Mouse (Mus musculus) lung, embryonic 16.5 days (tissue): ENCODE data around the gene Nudt3. TPM values are rescaled to one million over a fixed set of nuclear protein-coding genes. Genes with fewer than 3 reads are reported as not detected.

Source experiments
- ATAC-seq: fragments of 200-750 bp; cut with Nextera tagmentation; 2 replicates; pipeline ENCODE4 v1.8.0; 2017; ENCODE audit warnings: low read depth, mild to moderate bottlenecking, moderate library complexity
- H3K27ac ChIP-seq: fragments of 300-500 bp; sonication (generic); 2 replicates; pipeline ENCODE4 v1.5.1; 2014; ENCODE audit warnings: mild to moderate bottlenecking, control low read depth, low read length
- H3K27me3 ChIP-seq: fragments of 300-500 bp; sonication (generic); 2 replicates; pipeline ENCODE4 v1.6.1; 2014; ENCODE audit warnings: low read depth, low read length, mixed read lengths; ENCODE audit not compliant: control insufficient read depth, insufficient read depth
- H3K36me3 ChIP-seq: fragments of 300-500 bp; sonication (generic); 2 replicates; pipeline ENCODE4 v1.6.1; 2014; ENCODE audit warnings: low read length; ENCODE audit not compliant: control insufficient read depth, insufficient read depth
- H3K4me1 ChIP-seq: fragments of 300-500 bp; sonication (generic); replicated peaks from 2 replicates; pipeline ENCODE4 v1.6.1; 2014; ENCODE audit warnings: low read length, mixed read lengths; ENCODE audit not compliant: control insufficient read depth, insufficient read depth
- H3K4me2 ChIP-seq: fragments of 300-500 bp; sonication (generic); 2 replicates; pipeline ENCODE4 v1.6.1; 2014; ENCODE audit warnings: low read depth, low read length, control low read depth
- H3K4me3 ChIP-seq: fragments of 300-500 bp; sonication (generic); 2 replicates; pipeline ENCODE4 v1.5.1; 2014; ENCODE audit warnings: mild to moderate bottlenecking, low read length, control low read depth
- H3K9ac ChIP-seq: fragments of 300-500 bp; sonication (generic); 2 replicates; pipeline ENCODE4 v1.6.1; 2014; ENCODE audit warnings: low read length, control low read depth
- H3K9me3 ChIP-seq: fragments of 300-500 bp; sonication (generic); 2 replicates; pipeline ENCODE4 v1.6.1; 2016; ENCODE audit warnings: low read length; ENCODE audit not compliant: control insufficient read depth
- WGBS: fragments of 180-500 bp; shearing (Covaris S2); extraction: QIAGEN DNeasy Blood & Tissue Kit; methylation state at CpG from one replicate; pipeline ENCODE4 v1.1.7; 2014; 5-methylcytosine and 5-hydroxymethylcytosine counted together
- polyA plus RNA-seq: library from polyadenylated mRNA; unstranded; fragments of >200 nt; fragmentation: Nextera tagmentation; extraction: Ambion mirVana; gene quantifications from 2 replicates; pipeline ENCODE4 v1.2.1, GENCODE M21; 2015

Nudt3 gene
- polyA plus RNA-seq, 1 experiment from 2014 or later, result 73.6 TPM

DNA sequence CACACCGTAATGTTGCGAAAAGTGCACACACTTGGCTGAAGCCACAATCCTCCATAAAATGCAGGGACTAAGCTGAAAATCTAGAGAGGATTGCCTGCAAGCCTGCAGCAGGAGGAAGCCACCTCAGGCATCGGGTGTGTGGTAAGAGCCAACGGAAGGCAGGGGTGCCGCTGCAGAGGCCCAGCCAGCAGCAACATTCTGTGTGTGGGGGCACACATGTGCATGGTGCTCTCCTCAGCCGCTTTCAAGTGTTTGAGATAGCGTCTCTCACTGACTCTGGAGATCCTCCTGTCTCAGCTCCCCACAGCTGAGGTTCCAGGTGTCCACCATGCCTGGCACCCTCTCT is 30.8 kb downstream of the Nudt3 start:
- Histone ChIP-seq H3K4me3 (no peak overlapping the region), H3K4me2 (no peak overlapping the region), H3K27me3 (no peaks in the 10 kb centered on the region), H3K9me3 (no peaks in the 10 kb centered on the region), H3K27ac (no peak overlapping the region), H3K4me1 (peaks cover 10% of the 10 kb centered on the region), H3K36me3 (peaks cover 26% of the 10 kb centered on the region), H3K9ac (no peak overlapping the region)
- 94% methylated on average over 7 of the region's 7 CpGs for WGBS
- ATAC-seq, result no peak

DNA sequence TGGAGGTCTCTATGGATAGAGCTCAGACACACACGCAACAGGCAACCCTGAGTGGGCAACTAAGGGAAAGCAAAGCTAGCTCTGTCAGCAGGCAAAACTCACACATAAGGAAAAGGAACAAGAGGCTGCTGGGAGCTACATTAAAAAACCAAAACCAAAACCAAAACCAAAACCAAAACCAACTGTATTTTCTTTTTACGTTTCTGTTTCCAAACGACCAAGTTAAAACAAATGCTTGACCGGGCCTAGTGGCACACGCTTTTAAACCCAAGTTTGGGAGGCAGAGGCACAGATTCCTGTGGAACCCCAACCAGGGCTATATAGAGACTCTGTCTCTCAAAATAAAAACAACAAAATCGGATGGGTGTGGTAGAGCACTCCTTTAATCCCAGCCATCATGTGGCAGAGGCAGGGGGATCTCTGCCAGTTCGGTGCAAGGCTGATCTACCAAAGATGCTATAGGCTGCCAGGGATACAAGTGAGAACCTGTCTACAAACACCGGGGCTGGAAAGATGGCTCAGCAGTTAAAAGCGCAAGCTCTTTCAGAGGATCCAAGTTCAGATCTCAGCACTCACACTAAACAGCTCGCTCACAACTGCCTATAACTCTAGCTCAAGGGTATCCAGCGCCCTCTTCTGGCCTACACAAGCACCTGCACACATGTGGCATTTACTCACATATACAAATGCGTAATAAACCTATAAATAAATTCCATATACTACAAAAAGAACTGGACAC is 31.3 kb downstream of the Nudt3 start:
- ATAC-seq, result no peak
- Histone ChIP-seq H3K9me3 (no peaks in the 10 kb centered on the region), H3K4me1 (peaks cover 8% of the 10 kb centered on the region), H3K27me3 (no peaks in the 10 kb centered on the region), H3K4me2 (no peak overlapping the region), H3K27ac (no peak overlapping the region), H3K9ac (no peak overlapping the region), H3K4me3 (no peak overlapping the region), H3K36me3 (peaks cover 26% of the 10 kb centered on the region)
- 87% methylated on average over 12 of the region's 12 CpGs for WGBS

DNA sequence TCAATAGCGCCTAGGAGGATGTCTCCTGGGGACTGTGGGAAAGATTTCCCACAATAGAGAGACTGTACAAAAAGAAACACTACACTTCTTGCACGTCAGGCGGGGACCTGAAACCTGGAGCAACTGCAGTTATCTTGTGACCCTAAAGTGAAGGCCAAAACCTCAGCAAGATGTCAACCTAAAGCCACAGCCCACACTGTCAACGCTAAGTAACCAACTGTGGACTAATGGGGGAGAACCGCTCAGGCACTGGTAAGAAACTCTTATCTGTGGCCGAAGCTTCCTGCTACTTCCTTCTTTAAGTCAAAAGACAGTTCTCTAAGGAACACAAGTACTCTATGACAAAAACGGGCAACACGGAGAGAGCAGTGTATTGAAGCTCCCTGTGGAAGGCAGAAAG is 35.1 kb downstream of the Nudt3 start:
- WGBS, result 71% methylated on average over 8 of the region's 8 CpGs
- H3K4me2 ChIP-seq, result no peak overlapping the region
- H3K4me3 ChIP-seq, result no peak overlapping the region
- H3K4me1 ChIP-seq, result no peaks in the 10 kb centered on the region
- no peak overlapping the region for H3K9ac ChIP-seq
- no peaks in the 10 kb centered on the region for H3K9me3 ChIP-seq
- no peak for ATAC-seq
- H3K36me3 ChIP-seq, result peaks cover 7% of the 10 kb centered on the region; the same call in 1 of the 2 replicates
- no peaks in the 10 kb centered on the region for H3K27me3 ChIP-seq
- no peak overlapping the region for H3K27ac ChIP-seq

DNA sequence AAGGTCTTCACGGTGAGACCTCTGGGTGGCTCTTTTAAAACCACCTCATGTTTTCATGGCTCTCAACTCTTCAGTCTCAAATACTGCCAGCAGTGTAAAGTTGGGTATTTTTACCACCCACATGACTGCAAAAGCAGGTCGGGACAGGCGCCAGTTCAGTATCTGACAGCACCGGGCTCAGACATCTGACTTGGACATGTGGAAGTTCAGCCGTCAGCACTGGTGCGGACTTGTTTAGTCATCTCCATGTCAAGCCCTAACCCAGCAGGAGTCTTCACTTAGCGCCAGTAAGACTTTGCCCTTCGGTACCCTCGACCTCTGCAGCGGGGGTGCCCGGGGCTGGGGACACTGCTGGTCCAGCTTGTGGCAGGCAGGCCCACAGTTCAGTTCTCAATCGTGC is 36.0 kb downstream of the Nudt3 start:
- Histone ChIP-seq H3K4me1 (no peaks in the 10 kb centered on the region), H3K9ac (no peak overlapping the region), H3K4me3 (no peak overlapping the region), H3K27me3 (no peaks in the 10 kb centered on the region), H3K4me2 (no peak overlapping the region), H3K9me3 (no peaks in the 10 kb centered on the region), H3K36me3 (0 out of 2 replicates have a peak, but pooled peaks cover 2% of the 10 kb centered on the region), H3K27ac (no peak overlapping the region)
- no peak for ATAC-seq
- WGBS, result 74% methylated on average over 12 of the region's 12 CpGs

DNA sequence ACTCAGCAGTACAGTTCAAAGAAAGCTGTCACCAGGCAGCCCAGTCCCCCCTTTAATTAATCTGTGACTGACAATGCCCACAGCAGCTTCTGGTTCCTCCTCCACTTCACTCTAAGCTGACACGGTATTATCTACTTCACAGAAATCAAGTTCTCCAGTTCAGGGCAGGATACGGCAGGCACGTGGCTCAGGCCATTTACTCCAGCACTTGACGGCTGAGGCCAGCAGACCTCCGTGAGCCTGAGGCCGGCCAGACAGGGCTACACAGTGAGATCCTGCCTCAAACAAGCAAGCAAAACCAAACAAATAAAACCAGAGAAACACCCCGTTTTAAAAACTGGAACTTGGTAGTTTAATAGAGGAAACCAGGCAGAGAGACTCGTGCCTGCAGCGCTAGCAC is 36.6 kb downstream of the Nudt3 start:
- Histone ChIP-seq H3K9me3 (no peaks in the 10 kb centered on the region), H3K9ac (no peak overlapping the region), H3K36me3 (peaks cover 2% of the 10 kb centered on the region; the same call in 1 of the 2 replicates), H3K27me3 (no peaks in the 10 kb centered on the region), H3K4me3 (no peak overlapping the region), H3K4me2 (no peak overlapping the region), H3K27ac (no peak overlapping the region), H3K4me1 (no peaks in the 10 kb centered on the region)
- 55% methylated on average over 9 of the region's 9 CpGs for WGBS
- no peak for ATAC-seq

DNA sequence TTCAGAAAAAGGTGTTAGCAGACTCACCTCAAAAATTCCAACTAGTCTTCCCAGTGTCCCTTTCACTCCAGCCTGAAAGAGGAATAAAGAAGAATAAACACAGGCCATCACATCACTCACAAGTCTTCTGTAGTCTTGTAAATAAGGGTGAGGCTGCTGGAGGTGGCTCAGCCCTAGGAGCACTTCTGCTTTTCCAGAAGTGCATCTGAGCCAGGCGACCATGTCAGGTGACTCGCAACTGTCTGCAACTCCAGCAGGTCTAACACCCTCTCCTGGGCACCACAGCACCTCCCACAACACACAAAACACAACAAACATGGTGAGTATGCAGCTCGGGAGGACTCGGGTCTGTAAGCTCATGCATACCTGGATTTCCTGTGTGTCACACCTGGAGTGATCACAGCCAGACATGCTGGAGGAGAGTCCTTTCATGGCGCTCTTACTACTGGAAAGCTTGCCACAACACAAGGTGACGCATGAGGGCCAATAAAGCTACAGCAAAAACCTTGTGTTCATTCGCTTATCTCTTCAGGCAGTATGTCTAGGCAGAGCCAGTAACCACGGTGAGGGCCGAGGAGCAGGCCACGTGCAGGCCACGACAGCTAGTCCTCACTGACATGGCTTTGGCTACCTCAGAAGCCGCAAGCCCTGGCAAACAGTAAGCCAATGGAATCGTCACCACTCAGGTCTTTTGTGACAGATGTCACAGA is 40.0 kb downstream of the Nudt3 start:
- WGBS, result 85% methylated on average over 13 of the region's 13 CpGs
- Histone ChIP-seq H3K36me3 (peaks cover 22% of the 10 kb centered on the region), H3K9me3 (no peaks in the 10 kb centered on the region), H3K4me3 (no peak overlapping the region), H3K27me3 (no peaks in the 10 kb centered on the region), H3K9ac (no peak overlapping the region), H3K4me1 (no peaks in the 10 kb centered on the region), H3K27ac (no peak overlapping the region), H3K4me2 (no peak overlapping the region)
- ATAC-seq, result no peak

DNA sequence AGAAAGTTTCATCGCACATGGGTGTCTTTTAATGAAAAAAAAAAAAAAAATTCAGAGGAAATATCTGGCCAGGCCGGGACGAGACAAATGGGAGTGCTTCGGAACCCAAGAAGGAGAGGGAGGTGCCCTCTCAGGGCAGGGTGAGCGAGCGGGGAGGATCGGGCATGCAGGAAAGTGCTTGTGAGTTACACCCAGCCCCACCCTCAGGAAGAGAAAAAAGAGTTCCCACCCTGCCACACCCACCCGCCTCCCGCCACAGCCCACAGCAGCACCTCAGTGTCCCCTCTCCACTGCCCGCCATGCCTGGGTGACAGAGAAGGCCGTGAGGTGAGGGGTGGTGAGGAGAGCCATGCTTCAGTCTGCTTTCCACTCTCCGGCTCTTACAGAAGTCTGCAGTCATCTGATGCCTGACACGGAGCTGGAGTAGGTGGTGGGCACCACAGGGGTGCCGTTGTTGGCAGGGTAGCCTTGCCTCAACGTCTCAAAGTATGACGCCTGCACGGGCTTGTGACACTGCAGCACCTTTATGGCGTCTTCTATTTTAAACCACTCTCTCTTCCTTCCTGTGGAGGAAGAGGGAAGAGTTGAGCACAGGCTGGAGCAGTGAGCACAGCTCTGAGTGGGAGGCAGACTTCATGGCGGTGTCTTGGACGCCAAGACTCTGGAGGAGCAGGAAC is 42.8 kb downstream of the Nudt3 start:
- 80% methylated on average over 20 of the region's 20 CpGs for WGBS
- no peak overlapping the region for H3K27ac ChIP-seq
- ATAC-seq, result no peak

DNA sequence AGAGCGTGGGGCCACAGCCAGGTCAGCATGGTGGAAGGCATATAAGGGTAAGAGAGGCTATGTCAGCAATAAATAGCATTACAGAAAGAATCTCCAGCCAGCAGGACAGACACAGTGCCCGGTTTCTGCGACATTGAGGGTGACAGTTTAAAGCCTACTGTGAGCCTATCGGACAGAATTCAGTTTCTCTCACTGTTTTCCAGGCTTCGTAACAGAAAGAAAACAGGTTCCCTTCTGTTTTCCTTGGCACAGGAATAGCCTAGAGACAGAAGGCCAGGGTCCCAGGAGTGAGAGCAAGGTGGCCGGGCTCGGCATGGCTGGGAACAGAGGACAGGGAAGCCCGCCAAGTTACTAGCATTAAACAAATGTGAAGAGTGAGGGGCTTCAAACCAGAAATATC is 43.5 kb downstream of the Nudt3 start:
- H3K4me2 ChIP-seq, result no peak overlapping the region
- peaks cover 21% of the 10 kb centered on the region for H3K36me3 ChIP-seq
- H3K4me1 ChIP-seq, result peaks cover 13% of the 10 kb centered on the region
- no peaks in the 10 kb centered on the region for H3K27me3 ChIP-seq
- H3K9ac ChIP-seq, result no peak overlapping the region
- no peak for ATAC-seq
- H3K9me3 ChIP-seq, result no peaks in the 10 kb centered on the region
- no peak overlapping the region for H3K4me3 ChIP-seq
- 91% methylated on average over 8 of the region's 8 CpGs for WGBS
- no peak overlapping the region for H3K27ac ChIP-seq

More for the DNA sequence above, 42.8 kb downstream of the Nudt3 start:
- Histone ChIP-seq H3K9ac (no peak overlapping the region), H3K4me3 (no peak overlapping the region), H3K4me2 (no peak overlapping the region), H3K36me3 (peaks cover 21% of the 10 kb centered on the region), H3K4me1 (peaks cover 11% of the 10 kb centered on the region), H3K9me3 (no peaks in the 10 kb centered on the region), H3K27me3 (no peaks in the 10 kb centered on the region)

DNA sequence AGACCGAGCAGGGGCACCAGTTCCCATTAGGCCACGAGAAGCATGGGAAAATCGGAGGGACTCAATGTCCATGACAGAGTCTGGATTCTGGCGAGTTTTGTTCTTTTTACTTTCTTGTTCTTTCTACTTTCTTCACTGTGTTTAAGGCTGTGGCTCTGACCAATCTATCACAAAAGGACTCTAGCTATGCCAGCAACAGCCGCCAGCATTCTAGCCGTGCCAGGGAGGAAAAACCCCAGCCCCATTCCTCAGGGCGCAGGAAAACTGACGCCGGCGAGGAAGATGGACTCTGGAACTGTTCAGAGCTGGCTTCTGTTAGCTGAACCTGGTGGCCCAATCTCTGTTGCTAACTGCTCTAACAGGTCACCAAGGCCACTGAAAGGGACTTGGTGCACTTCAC is 44.8 kb downstream of the Nudt3 start:
- no peak for ATAC-seq
- Histone ChIP-seq H3K27me3 (no peaks in the 10 kb centered on the region), H3K27ac (no peak overlapping the region), H3K9me3 (no peaks in the 10 kb centered on the region), H3K4me3 (no peak overlapping the region), H3K9ac (no peak overlapping the region), H3K36me3 (peaks cover 21% of the 10 kb centered on the region), H3K4me2 (no peak overlapping the region), H3K4me1 (peaks cover 13% of the 10 kb centered on the region)
- WGBS, result 93% methylated on average over 10 of the region's 10 CpGs
